Mouse (Mus musculus): ENCODE measurements around the gene Ifngr1. TPM values are rescaled to one million over a fixed set of nuclear protein-coding genes. Genes with fewer than 3 reads are reported as not detected.
A peak's percentile ranks its signal among the peaks of the same experiment; 100 is the strongest.

Gene Ifngr1
- polyA plus RNA-seq, 1 experiment: 15.6 TPM

DNA sequence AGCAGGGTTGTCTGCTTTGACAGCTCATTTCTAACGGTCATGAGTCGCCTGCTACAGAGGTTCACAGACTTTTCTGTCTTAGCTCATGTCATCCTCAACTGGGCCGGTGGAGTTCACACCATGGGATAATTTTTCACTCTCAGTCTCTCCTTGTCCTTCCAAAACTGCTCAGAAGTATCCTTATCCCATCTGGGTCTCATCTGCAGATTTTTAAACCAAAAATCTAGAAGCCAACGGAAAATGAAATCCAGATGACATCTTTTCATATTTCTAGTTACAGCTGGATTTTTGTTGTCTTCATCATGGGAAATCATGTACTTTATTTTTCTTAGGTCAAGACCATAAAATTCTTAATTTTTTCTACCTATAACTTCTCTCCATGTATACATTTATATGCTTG, 34.1 kb upstream of the Ifngr1 start:
- no peaks in the 10 kb centered on the region for H3K36me3 ChIP-seq (ENCODE audit: control insufficient read depth, insufficient read depth)
- TF ChIP-seq USF1 (IDR thresholded peaks at IDR 0.05; ENCODE audit: low read depth) (no peak), MYOG (IDR thresholded peaks at IDR 0.05; ENCODE audit: control insufficient read depth in 1 of 3, insufficient read depth in 1 of 3, insufficient read length in 2 of 3, low read depth in 2 of 3) (no peak), E2F4 (IDR thresholded peaks at IDR 0.05; ENCODE audit: insufficient read depth) (no peak), SRF (IDR thresholded peaks at IDR 0.05; ENCODE audit: control insufficient read depth, insufficient read length, low read depth) (no peak), REST (IDR thresholded peaks at IDR 0.05; ENCODE audit: insufficient read depth, insufficient read length) (no peak), MAX (IDR thresholded peaks at IDR 0.05; ENCODE audit: low read depth) (no peak), POLR2AphosphoS2 (IDR thresholded peaks at IDR 0.05; ENCODE audit: insufficient read length, low read depth) (no peak), MYOD1 (IDR thresholded peaks at IDR 0.05; ENCODE audit: control insufficient read depth in 1 of 3, insufficient read length in 2 of 3, low read depth in 2 of 3) (no peak)
- no peak overlapping the region for H3K4me3 ChIP-seq
- H3ac ChIP-seq (ENCODE audit: control insufficient read depth, insufficient read length): no peak overlapping the region
- no peaks in the 10 kb centered on the region for H3K79me2 ChIP-seq (ENCODE audit: control insufficient read depth, insufficient read depth)
- no peaks in the 10 kb centered on the region for H3K27me3 ChIP-seq (ENCODE audit: control insufficient read depth, insufficient read depth, insufficient read length)
- H3K4me2 ChIP-seq (ENCODE audit: low read depth): no peak overlapping the region

DNA sequence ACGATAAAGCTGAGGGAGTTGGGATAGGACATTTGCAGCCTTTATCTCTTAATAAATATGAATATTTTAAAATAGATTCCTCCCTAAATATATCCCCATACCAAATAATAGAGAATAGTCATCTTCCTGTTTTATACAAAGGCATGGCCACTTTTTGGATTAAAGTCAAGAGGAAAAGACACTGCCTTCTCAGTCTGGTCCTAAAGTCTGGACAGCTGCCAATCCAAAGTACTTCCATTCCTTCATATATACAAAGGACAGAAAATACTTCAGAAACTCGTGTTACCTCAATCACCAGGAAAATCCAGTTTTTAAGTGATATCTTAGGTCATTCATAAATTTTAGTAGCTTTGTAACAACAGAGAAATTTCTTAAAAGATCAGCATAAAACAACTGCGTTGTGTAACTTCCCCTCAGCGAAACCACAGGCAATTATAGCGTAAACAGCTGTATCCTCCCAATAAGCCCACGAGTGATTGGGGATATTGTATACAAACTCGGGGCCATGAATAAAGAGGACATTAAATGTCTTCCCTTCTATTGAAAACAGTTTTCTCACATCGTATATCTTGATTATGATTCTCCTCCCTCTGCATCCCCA, 32.1 kb upstream of the Ifngr1 start:
- Histone ChIP-seq H3K36me3 (ENCODE audit: control insufficient read depth, insufficient read depth) (no peaks in the 10 kb centered on the region), H3K79me2 (ENCODE audit: control insufficient read depth, insufficient read depth) (no peaks in the 10 kb centered on the region), H3K4me2 (ENCODE audit: low read depth) (no peak overlapping the region), H3K27me3 (ENCODE audit: control insufficient read depth, insufficient read depth, insufficient read length) (no peaks in the 10 kb centered on the region), H3ac (ENCODE audit: control insufficient read depth, insufficient read length) (no peak overlapping the region), H3K4me3 (no peak overlapping the region)
- TF ChIP-seq CEBPB (IDR thresholded peaks at IDR 0.05; ENCODE audit: insufficient read depth, poor library complexity, severe bottlenecking) (no peak), TCF12 (IDR thresholded peaks at IDR 0.05; ENCODE audit: insufficient read depth, poor library complexity, severe bottlenecking) (no peak), USF1 (IDR thresholded peaks at IDR 0.05; ENCODE audit: low read depth) (no peak), POLR2AphosphoS2 (IDR thresholded peaks at IDR 0.05; ENCODE audit: insufficient read length, low read depth) (no peak), MYOD1 (IDR thresholded peaks at IDR 0.05; ENCODE audit: control insufficient read depth in 1 of 3, insufficient read length in 2 of 3, low read depth in 2 of 3) (no peak), POLR2A (IDR thresholded peaks at IDR 0.05; ENCODE audit: insufficient read length, low read depth) (no peak), TCF3 (IDR thresholded peaks at IDR 0.05; ENCODE audit: insufficient read length, low read depth) (no peak), SRF (IDR thresholded peaks at IDR 0.05; ENCODE audit: control insufficient read depth, insufficient read length, low read depth) (no peak), REST (IDR thresholded peaks at IDR 0.05; ENCODE audit: insufficient read depth, insufficient read length) (no peak), E2F4 (IDR thresholded peaks at IDR 0.05; ENCODE audit: insufficient read depth) (no peak), MAX (IDR thresholded peaks at IDR 0.05; ENCODE audit: low read depth) (no peak), MYOG (IDR thresholded peaks at IDR 0.05; ENCODE audit: control insufficient read depth in 1 of 3, insufficient read depth in 1 of 3, insufficient read length in 2 of 3, low read depth in 2 of 3) (no peak)

GRCm38 (mm10) chr10:19562598-19562997, 29.2 kb upstream of the Ifngr1 start:
- Histone ChIP-seq H3K79me2 (ENCODE audit: control insufficient read depth, insufficient read depth) (no peaks in the 10 kb centered on the region), H3K4me2 (ENCODE audit: low read depth) (no peak overlapping the region), H3K4me3 (no peak overlapping the region), H3ac (ENCODE audit: control insufficient read depth, insufficient read length) (no peak overlapping the region), H3K27me3 (ENCODE audit: control insufficient read depth, insufficient read depth, insufficient read length) (no peaks in the 10 kb centered on the region), H3K36me3 (ENCODE audit: control insufficient read depth, insufficient read depth) (no peaks in the 10 kb centered on the region)
- TF ChIP-seq MYOD1 (IDR thresholded peaks at IDR 0.05; ENCODE audit: control insufficient read depth in 1 of 3, insufficient read length in 2 of 3, low read depth in 2 of 3) (no peak), POLR2A (IDR thresholded peaks at IDR 0.05; ENCODE audit: insufficient read length, low read depth) (no peak), USF1 (IDR thresholded peaks at IDR 0.05; ENCODE audit: low read depth) (no peak), CEBPB (IDR thresholded peaks at IDR 0.05; ENCODE audit: insufficient read depth, poor library complexity, severe bottlenecking) (no peak)

DNA sequence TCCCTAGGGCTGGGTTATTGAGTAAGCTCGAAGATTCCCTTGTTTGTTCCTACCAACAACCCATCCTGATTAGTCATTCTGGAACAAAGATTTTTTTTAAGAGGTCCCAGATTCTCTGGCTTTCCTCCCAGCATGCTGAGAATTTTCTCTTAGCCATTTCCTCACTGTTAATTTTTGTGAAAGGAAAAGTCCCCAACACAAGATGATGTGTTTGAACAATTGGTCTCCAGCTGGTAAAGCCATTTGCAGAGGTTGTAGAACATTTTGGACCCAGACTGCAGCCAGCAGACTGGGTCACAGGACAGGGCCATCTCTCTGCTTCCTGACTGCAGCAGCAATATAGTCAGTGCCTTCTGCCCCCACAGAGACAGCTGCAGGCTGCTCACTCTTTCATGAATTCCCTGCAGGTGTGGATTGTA, 28.3 kb upstream of the Ifngr1 start:
- Histone ChIP-seq H3K4me3 (no peak overlapping the region), H3K79me2 (ENCODE audit: control insufficient read depth, insufficient read depth) (no peaks in the 10 kb centered on the region), H3K36me3 (ENCODE audit: control insufficient read depth, insufficient read depth) (no peaks in the 10 kb centered on the region), H3K4me2 (ENCODE audit: low read depth) (no peak overlapping the region), H3K27me3 (ENCODE audit: control insufficient read depth, insufficient read depth, insufficient read length) (no peaks in the 10 kb centered on the region), H3ac (ENCODE audit: control insufficient read depth, insufficient read length) (no peak overlapping the region)
- TF ChIP-seq CEBPB (IDR thresholded peaks at IDR 0.05; ENCODE audit: insufficient read depth, poor library complexity, severe bottlenecking): no peak
- no peak for TF ChIP-seq REST (IDR thresholded peaks at IDR 0.05; ENCODE audit: insufficient read depth, insufficient read length)
- no peak for TF ChIP-seq POLR2AphosphoS2 (IDR thresholded peaks at IDR 0.05; ENCODE audit: insufficient read length, low read depth)
- TF ChIP-seq MYOD1 (IDR thresholded peaks at IDR 0.05; ENCODE audit: control insufficient read depth in 1 of 3, insufficient read length in 2 of 3, low read depth in 2 of 3): peak in 1 of 3 experiments; percentile 10
- no peak for TF ChIP-seq TCF12 (IDR thresholded peaks at IDR 0.05; ENCODE audit: insufficient read depth, poor library complexity, severe bottlenecking)
- TF ChIP-seq E2F4 (IDR thresholded peaks at IDR 0.05; ENCODE audit: insufficient read depth): no peak
- TF ChIP-seq POLR2A (IDR thresholded peaks at IDR 0.05; ENCODE audit: insufficient read length, low read depth): no peak
- no peak for TF ChIP-seq MAX (IDR thresholded peaks at IDR 0.05; ENCODE audit: low read depth)

- no peaks in the 10 kb centered on the region for H3K36me3 ChIP-seq (ENCODE audit: control insufficient read depth, insufficient read depth)
- H3ac ChIP-seq (ENCODE audit: control insufficient read depth, insufficient read length): no peak overlapping the region
- H3K4me2 ChIP-seq (ENCODE audit: low read depth): no peak overlapping the region
- no peak overlapping the region for H3K4me3 ChIP-seq
- TF ChIP-seq USF1 (IDR thresholded peaks at IDR 0.05; ENCODE audit: low read depth): no peak
- no peak for TF ChIP-seq MAX (IDR thresholded peaks at IDR 0.05; ENCODE audit: low read depth)
- TF ChIP-seq MYOD1 (IDR thresholded peaks at IDR 0.05; ENCODE audit: control insufficient read depth in 1 of 3, insufficient read length in 2 of 3, low read depth in 2 of 3): no peak
- TF ChIP-seq E2F4 (IDR thresholded peaks at IDR 0.05; ENCODE audit: insufficient read depth): no peak
- TF ChIP-seq SRF (IDR thresholded peaks at IDR 0.05; ENCODE audit: control insufficient read depth, insufficient read length, low read depth): no peak
- TF ChIP-seq POLR2A (IDR thresholded peaks at IDR 0.05; ENCODE audit: insufficient read length, low read depth): no peak
- TF ChIP-seq MYOG (IDR thresholded peaks at IDR 0.05; ENCODE audit: control insufficient read depth in 1 of 3, insufficient read depth in 1 of 3, insufficient read length in 2 of 3, low read depth in 2 of 3): no peak
- TF ChIP-seq REST (IDR thresholded peaks at IDR 0.05; ENCODE audit: insufficient read depth, insufficient read length): no peak
- TF ChIP-seq CEBPB (IDR thresholded peaks at IDR 0.05; ENCODE audit: insufficient read depth, poor library complexity, severe bottlenecking): no peak
- TF ChIP-seq TCF12 (IDR thresholded peaks at IDR 0.05; ENCODE audit: insufficient read depth, poor library complexity, severe bottlenecking): no peak
- no peak for TF ChIP-seq POLR2AphosphoS2 (IDR thresholded peaks at IDR 0.05; ENCODE audit: insufficient read length, low read depth)
- no peak for TF ChIP-seq TCF3 (IDR thresholded peaks at IDR 0.05; ENCODE audit: insufficient read length, low read depth)
- no peaks in the 10 kb centered on the region for H3K27me3 ChIP-seq (ENCODE audit: control insufficient read depth, insufficient read depth, insufficient read length)
- H3K79me2 ChIP-seq (ENCODE audit: control insufficient read depth, insufficient read depth): no peaks in the 10 kb centered on the region
Measured at GRCm38 (mm10) chr10:19567481-19567880, 24.3 kb upstream of the Ifngr1 start.
